Mouse (Mus musculus) neural tube, embryonic 15.5 days (tissue): Measurements from ENCODE around the gene Sema6c. TPM values are rescaled to one million over a fixed set of nuclear protein-coding genes. Genes with fewer than 3 reads are reported as not detected.
"Not testable (repeated sequence)": the region's sequence is repeated elsewhere in the genome, so short reads cannot be mapped to it uniquely, and the experiment has no call there.

Source experiments
- ATAC-seq: fragments of 200-750 bp; cut with Nextera tagmentation; 2 replicates; pipeline ENCODE4 v1.8.0; 2017; ENCODE audit warnings: mild to moderate bottlenecking, moderate TSS enrichment, moderate library complexity; ENCODE audit not compliant: low FRiP score
- H3K27ac ChIP-seq: fragments of 300-500 bp; sonication (generic); replicated peaks from 2 replicates; pipeline ENCODE4 v1.5.1; 2015; ENCODE audit warnings: mild to moderate bottlenecking, inconsistent platforms
- H3K27me3 ChIP-seq: fragments of 300-500 bp; sonication (generic); replicated peaks from 2 replicates; pipeline ENCODE4 v1.6.1; 2015; ENCODE audit warnings: inconsistent platforms
- H3K36me3 ChIP-seq: fragments of 300-500 bp; sonication (generic); 2 replicates; pipeline ENCODE4 v1.6.1; 2015; ENCODE audit warnings: inconsistent platforms
- H3K4me1 ChIP-seq: fragments of 300-500 bp; sonication (generic); 2 replicates; pipeline ENCODE4 v1.6.1; 2015; ENCODE audit warnings: inconsistent platforms
- H3K4me2 ChIP-seq: fragments of 300-500 bp; sonication (generic); 2 replicates; pipeline ENCODE4 v1.6.1; 2015; ENCODE audit warnings: inconsistent platforms, mild to moderate bottlenecking, moderate library complexity
- H3K4me3 ChIP-seq: fragments of 300-500 bp; sonication (generic); replicated peaks from 2 replicates; pipeline ENCODE4 v1.5.1; 2015; ENCODE audit warnings: mild to moderate bottlenecking, inconsistent platforms
- H3K9ac ChIP-seq: fragments of 300-500 bp; sonication (generic); replicated peaks from 2 replicates; pipeline ENCODE4 v1.6.1; 2015; ENCODE audit warnings: mild to moderate bottlenecking, inconsistent platforms
- H3K9me3 ChIP-seq: fragments of 300-500 bp; sonication (generic); replicated peaks from 2 replicates; pipeline ENCODE4 v1.6.1; 2016; ENCODE audit warnings: inconsistent platforms
- WGBS: fragments of 180-500 bp; shearing (Covaris S2); methylation state at CpG from one replicate; pipeline ENCODE4 v1.1.7; 2015; ENCODE audit warnings: mixed read lengths; 5-methylcytosine and 5-hydroxymethylcytosine counted together
- polyA plus RNA-seq: library from polyadenylated mRNA; unstranded; fragments of >200 nt; fragmentation: Nextera tagmentation; extraction: Ambion mirVana; gene quantifications from 2 replicates; pipeline ENCODE4 v1.2.1, GENCODE M21; 2015

The Sema6c gene
- polyA plus RNA-seq, 1 experiment from 2014 or later: 24.4 TPM

DNA sequence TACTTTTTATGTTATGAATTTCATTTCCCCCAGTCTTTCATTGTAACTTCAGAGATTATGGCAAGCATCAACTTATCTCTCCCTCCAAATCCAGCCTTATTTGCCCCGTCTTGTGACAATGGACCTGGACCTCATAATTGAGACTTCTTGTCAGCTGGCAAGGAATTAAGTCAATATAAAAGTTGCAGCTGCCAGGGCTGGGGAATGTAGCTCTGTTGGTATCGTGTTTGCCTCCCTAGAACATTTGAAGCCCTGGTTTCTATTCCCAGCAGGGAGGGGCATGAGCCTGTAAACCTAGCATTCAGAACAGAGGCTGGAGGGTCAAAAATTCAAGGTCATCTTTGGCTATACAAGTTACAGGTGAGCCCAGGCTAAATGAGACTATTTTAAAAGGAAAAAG, 35.5 kb downstream of the Sema6c start:
- no peaks in the 10 kb centered on the region for H3K9me3 ChIP-seq
- peaks cover 55% of the 10 kb centered on the region for H3K36me3 ChIP-seq

DNA sequence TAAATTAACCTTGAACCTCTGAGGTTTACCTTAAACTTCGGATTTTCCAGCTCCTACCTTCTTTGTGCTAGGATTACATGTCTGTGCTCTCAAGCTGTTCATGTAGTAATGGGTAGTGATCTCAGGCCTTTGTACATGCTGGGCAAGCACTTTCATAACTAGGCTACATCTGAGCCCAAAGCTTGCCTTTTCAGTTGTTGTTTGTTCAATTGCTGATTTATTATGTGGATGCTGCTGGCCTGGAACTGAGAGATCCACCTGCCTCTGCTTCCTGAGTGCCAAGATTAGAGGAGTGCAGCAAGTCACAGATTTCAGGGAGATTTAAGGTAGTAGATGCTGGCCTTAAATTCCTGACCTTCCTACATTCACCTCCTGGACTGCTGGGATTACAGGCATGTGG, 38.8 kb downstream of the Sema6c start:
- Histone ChIP-seq H3K27me3 (no peaks in the 10 kb centered on the region), H3K4me1 (no peaks in the 10 kb centered on the region), H3K9me3 (no peaks in the 10 kb centered on the region), H3K9ac (no peak overlapping the region), H3K27ac (no peak overlapping the region), H3K36me3 (peaks cover 77% of the 10 kb centered on the region), H3K4me3 (no peak overlapping the region), H3K4me2 (no peak overlapping the region)
- no peak for ATAC-seq
- WGBS: 85% methylated on average over 1 of the region's 1 CpGs

More for the DNA sequence above, 35.5 kb downstream of the Sema6c start:
- Histone ChIP-seq H3K27ac (no peak overlapping the region), H3K27me3 (no peaks in the 10 kb centered on the region), H3K9ac (no peak overlapping the region), H3K4me1 (no peaks in the 10 kb centered on the region), H3K4me2 (no peak overlapping the region), H3K4me3 (no peak overlapping the region)
- 85% methylated on average over 2 of the region's 2 CpGs for WGBS
- no peak for ATAC-seq

- no peaks in the 10 kb centered on the region for H3K27me3 ChIP-seq
- ATAC-seq: no peak
- no peak overlapping the region for H3K9ac ChIP-seq
- 84% methylated on average over 7 of the region's 7 CpGs for WGBS
- H3K4me1 ChIP-seq: no peaks in the 10 kb centered on the region
- no peak overlapping the region for H3K4me3 ChIP-seq
- no peak overlapping the region for H3K4me2 ChIP-seq
- no peaks in the 10 kb centered on the region for H3K9me3 ChIP-seq
- peaks cover 81% of the 10 kb centered on the region for H3K36me3 ChIP-seq
- no peak overlapping the region for H3K27ac ChIP-seq
These were observed 39.9 kb downstream of the Sema6c start for GRCm38 (mm10) chr3:95200132-95200531.

DNA sequence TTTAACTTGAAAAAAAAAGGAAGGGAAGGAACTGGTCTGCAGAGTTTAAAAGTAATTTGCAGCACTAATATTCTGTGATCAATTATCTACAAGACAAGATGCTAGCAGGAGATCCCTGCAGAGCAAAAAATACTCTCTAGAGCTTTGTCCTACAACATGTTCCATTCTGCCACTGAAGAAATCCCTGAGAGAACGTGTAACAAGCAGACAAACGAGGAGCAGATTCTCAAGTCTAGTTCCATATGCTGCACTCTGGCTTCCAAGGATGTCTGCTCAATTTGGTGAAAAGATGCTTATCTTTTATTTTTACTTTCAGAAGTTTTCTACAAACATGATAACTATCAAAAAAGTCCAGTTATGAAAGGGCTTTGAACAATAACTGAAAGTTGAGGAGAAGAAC, 40.3 kb downstream of the Sema6c start:
- Histone ChIP-seq H3K9me3 (no peaks in the 10 kb centered on the region), H3K27ac (no peak overlapping the region), H3K4me1 (no peaks in the 10 kb centered on the region), H3K36me3 (peaks cover 79% of the 10 kb centered on the region), H3K4me2 (no peak overlapping the region), H3K27me3 (no peaks in the 10 kb centered on the region), H3K9ac (no peak overlapping the region), H3K4me3 (no peak overlapping the region)
- ATAC-seq: no peak
- WGBS: 79% methylated on average over 2 of the region's 2 CpGs

DNA sequence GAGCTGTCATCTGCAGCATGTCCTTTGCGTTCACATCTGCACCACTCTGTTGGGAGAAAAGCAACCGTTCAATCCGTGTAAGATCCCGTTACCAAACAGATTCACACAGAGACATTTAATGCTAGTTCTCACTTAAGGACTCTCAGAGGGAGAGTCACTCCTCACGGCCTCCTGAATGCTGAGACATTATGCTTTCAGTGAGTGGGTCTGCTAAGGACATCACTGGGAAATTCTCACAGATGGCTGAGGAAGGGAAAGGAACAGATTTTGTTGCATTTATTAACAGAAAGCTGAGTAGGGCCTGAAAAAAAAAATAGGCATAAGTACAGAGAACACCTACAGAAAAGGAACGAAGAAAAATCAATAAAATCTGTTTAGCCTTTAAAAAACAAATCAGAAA, 43.6 kb downstream of the Sema6c start:
- Histone ChIP-seq H3K4me2 (no peak overlapping the region), H3K4me1 (no peaks in the 10 kb centered on the region), H3K27me3 (no peaks in the 10 kb centered on the region), H3K27ac (no peak overlapping the region), H3K36me3 (peaks cover 61% of the 10 kb centered on the region), H3K9ac (no peak overlapping the region), H3K9me3 (no peaks in the 10 kb centered on the region), H3K4me3 (no peak overlapping the region)
- 92% methylated on average over 6 of the region's 6 CpGs for WGBS
- no peak for ATAC-seq

- Histone ChIP-seq H3K27me3 (no peaks in the 10 kb centered on the region), H3K4me2 (no peak overlapping the region), H3K36me3 (peaks cover 26% of the 10 kb centered on the region), H3K4me1 (no peaks in the 10 kb centered on the region), H3K4me3 (no peak overlapping the region), H3K27ac (no peak overlapping the region), H3K9ac (no peak overlapping the region), H3K9me3 (no peaks in the 10 kb centered on the region)
- ATAC-seq: no peak
- 86% methylated on average over 4 of the region's 4 CpGs for WGBS
These were observed 48.0 kb downstream of the Sema6c start for GRCm38 (mm10) chr3:95208286-95208685.

DNA sequence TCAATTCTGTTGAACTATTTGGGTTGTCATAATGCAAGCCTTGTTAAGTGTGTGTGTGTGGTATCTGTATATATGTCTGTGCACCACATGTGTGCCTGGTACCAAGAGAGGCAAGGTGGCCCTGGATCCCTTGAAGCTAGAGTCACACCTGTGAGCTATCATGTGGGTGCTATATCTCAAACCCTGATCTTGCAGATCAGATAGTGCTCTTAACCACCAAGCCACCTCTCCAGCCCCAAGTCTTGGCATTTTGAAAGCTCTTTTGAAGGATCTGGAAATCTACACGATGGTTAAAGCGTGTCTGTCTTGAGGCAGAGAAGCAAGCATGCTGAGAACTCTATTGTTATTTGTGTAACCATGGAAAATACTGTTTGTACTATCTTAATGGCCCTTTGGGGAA, 50.3 kb downstream of the Sema6c start:
- no peak for ATAC-seq
- no peak overlapping the region for H3K4me3 ChIP-seq
- H3K27me3 ChIP-seq: no peaks in the 10 kb centered on the region
- peaks cover 17% of the 10 kb centered on the region for H3K36me3 ChIP-seq
- WGBS: 48% methylated on average over 2 of the region's 2 CpGs
- no peak overlapping the region for H3K27ac ChIP-seq
- H3K4me2 ChIP-seq: no peak overlapping the region
- H3K9ac ChIP-seq: no peak overlapping the region
- no peaks in the 10 kb centered on the region for H3K4me1 ChIP-seq
- H3K9me3 ChIP-seq: no peaks in the 10 kb centered on the region

DNA sequence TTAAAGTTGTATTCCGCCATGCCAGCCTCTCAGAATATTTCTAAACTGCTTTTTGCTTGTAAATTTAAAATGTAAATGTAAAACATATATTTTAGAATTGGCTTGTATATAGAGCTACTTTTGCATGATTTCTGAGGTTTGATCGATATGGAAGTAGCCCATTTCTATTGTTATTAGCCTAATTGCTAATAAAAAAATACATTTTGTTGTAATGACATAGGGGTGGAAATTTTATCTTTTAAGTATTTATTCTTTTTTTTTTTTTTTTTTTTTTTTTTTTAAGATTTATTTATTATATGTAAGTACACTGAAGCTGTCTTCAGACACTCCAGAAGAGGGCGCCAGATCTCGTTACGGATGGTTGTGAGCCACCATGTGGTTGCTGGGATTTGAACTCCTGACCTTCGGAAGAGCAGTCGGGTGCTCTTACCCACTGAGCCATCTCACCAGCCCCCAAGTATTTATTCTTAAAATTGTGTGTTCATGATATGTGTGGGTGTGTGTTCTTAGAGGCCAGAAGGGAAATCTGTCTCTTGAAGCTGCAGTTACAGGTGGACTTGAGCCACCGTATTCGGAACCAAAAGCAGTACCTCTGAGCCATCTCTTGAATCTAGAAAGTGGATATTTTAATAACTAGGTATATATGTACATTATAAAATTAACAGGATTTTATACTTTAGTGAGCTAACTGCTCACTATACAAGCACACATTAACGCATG, 52.8 kb downstream of the Sema6c start:
- WGBS: 97% methylated on average over 9 of the region's 10 CpGs
- ATAC-seq: not testable (repeated sequence)

DNA sequence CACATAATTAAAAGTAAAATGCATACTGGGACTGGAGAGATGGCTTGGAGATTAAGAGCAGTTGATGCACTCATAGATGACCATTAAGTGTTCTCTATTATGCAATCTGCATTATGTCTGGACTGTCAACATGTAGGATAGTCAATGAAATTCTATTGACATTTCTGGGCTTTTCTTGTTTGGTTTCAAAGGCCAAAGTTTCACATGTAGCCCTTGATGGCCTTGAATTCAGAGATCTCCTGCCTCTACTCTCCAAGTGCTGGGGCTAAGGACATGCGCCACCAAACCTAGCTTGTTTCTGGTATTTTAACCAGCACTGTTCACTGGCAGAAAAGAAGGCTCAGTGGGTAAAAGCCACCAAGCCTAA, 53.3 kb downstream of the Sema6c start:
- Histone ChIP-seq H3K9ac (no peak overlapping the region), H3K27me3 (no peaks in the 10 kb centered on the region), H3K9me3 (no peaks in the 10 kb centered on the region), H3K36me3 (peaks cover 11% of the 10 kb centered on the region), H3K4me2 (no peak overlapping the region), H3K4me3 (no peak overlapping the region), H3K27ac (no peak overlapping the region), H3K4me1 (peaks cover 16% of the 10 kb centered on the region)
- 100% methylated on average over 1 of the region's 1 CpGs for WGBS
- no peak for ATAC-seq

More for the DNA sequence above, 52.8 kb downstream of the Sema6c start:
- not testable (repeated sequence) for H3K27ac ChIP-seq, H3K9me3 ChIP-seq, H3K4me2 ChIP-seq, H3K27me3 ChIP-seq, H3K4me3 ChIP-seq, H3K9ac ChIP-seq
- H3K36me3 ChIP-seq: peaks cover 10% of the 10 kb centered on the region
- peaks cover 11% of the 10 kb centered on the region for H3K4me1 ChIP-seq

- ATAC-seq: peak; percentile 23
- WGBS: 23% methylated on average over 4 of the region's 4 CpGs
- H3K36me3 ChIP-seq: peaks cover 36% of the 10 kb centered on the region
These were observed 56.5 kb downstream of the Sema6c start for GRCm38 (mm10) chr3:95216655-95217254.

GRCm38 (mm10) chr3:95217255-95218134, 57.2 kb downstream of the Sema6c start, which contains the start of gene Gabpb2:
Gene Gabpb2 (minus strand): TSS chr3:95217916.
- peak within 1 kb of the TSS; percentile 61 for H3K4me2 ChIP-seq
- ATAC-seq: peak; percentile 88
- H3K9ac ChIP-seq: peak within 1 kb of the TSS; percentile 71
- H3K4me3 ChIP-seq: peak within 1 kb of the TSS; percentile 61
- H3K27me3 ChIP-seq: no peaks in the 10 kb centered on the region
- H3K27ac ChIP-seq: peak within 1 kb of the TSS; percentile 93
- peaks cover 38% of the 10 kb centered on the region for H3K36me3 ChIP-seq
- WGBS: 1% methylated on average over 55 of the region's 56 CpGs
- peaks cover 22% of the 10 kb centered on the region for H3K4me1 ChIP-seq
- H3K9me3 ChIP-seq: no peaks in the 10 kb centered on the region

More at GRCm38 (mm10) chr3:95216655-95217254, 56.5 kb downstream of the Sema6c start:
- H3K27me3 ChIP-seq: no peaks in the 10 kb centered on the region
- H3K9ac ChIP-seq: peak overlapping the region; percentile 71; the same call in 1 of the 2 replicates
- H3K27ac ChIP-seq: peak overlapping the region; percentile 93
- peaks cover 22% of the 10 kb centered on the region for H3K4me1 ChIP-seq
- peak overlapping the region; percentile 61 for H3K4me3 ChIP-seq
- H3K4me2 ChIP-seq: peak overlapping the region; percentile 61
- H3K9me3 ChIP-seq: no peaks in the 10 kb centered on the region
